Mouse (Mus musculus): ENCODE results near the gene Olfr31. TPM values are rescaled to one million over a fixed set of nuclear protein-coding genes. Genes with fewer than 3 reads are reported as not detected.

The Olfr31 gene
- polyA plus RNA-seq (2015; fragmentation: Nextera tagmentation; extraction: Ambion mirVana): not detected in 2 replicates

GRCm38 (mm10) chr14:14322528-14322927, at the start of gene Olfr31:
TSS of gene Olfr31 (plus strand) at chr14:14322828.
- Histone ChIP-seq H3K4me1 (replicated peaks) (no peaks in the 10 kb centered on the region), H3K4me3 (no peak within 1 kb of the TSS), H3K27me3 (no peaks in the 10 kb centered on the region), H3K27ac (no peak within 1 kb of the TSS), H3K9me3 (replicated peaks) (no peaks in the 10 kb centered on the region), H3K9ac (no peak within 1 kb of the TSS), H3K4me2 (no peak within 1 kb of the TSS), H3K36me3 (no peaks in the 10 kb centered on the region)
- no peak for ATAC-seq (replicated peaks; ENCODE audit: insufficient number of reproducible peaks, insufficient read depth, low FRiP score, low read depth)

- H3K4me2 ChIP-seq: peak overlapping the region; percentile 32
- no peaks in the 10 kb centered on the region for H3K9me3 ChIP-seq (replicated peaks)
- WGBS: 56% methylated on average over 7 of the region's 7 CpGs
- H3K36me3 ChIP-seq: no peaks in the 10 kb centered on the region
- H3K4me3 ChIP-seq: peak overlapping the region; percentile 28
- no peaks in the 10 kb centered on the region for H3K4me1 ChIP-seq (replicated peaks)
- H3K27ac ChIP-seq: no peak overlapping the region
- no peak for ATAC-seq (replicated peaks; ENCODE audit: insufficient number of reproducible peaks, insufficient read depth, low FRiP score, low read depth)
- no peaks in the 10 kb centered on the region for H3K27me3 ChIP-seq
- no peak overlapping the region for H3K9ac ChIP-seq
Observed at GRCm38 (mm10) chr14:14294426-14294825, 28.2 kb upstream of the Olfr31 start.

GRCm38 (mm10) chr14:14308938-14309337, 13.7 kb upstream of the Olfr31 start:
- H3K4me1 ChIP-seq (replicated peaks): no peaks in the 10 kb centered on the region
- ATAC-seq (replicated peaks; ENCODE audit: insufficient number of reproducible peaks, insufficient read depth, low FRiP score, low read depth): no peak
- no peak overlapping the region for H3K27ac ChIP-seq
- peak overlapping the region; percentile 14 for H3K4me3 ChIP-seq
- H3K9ac ChIP-seq: no peak overlapping the region
- no peaks in the 10 kb centered on the region for H3K36me3 ChIP-seq
- H3K4me2 ChIP-seq: peak overlapping the region; percentile 45
- 44% methylated on average over 16 of the region's 16 CpGs for WGBS
- no peaks in the 10 kb centered on the region for H3K9me3 ChIP-seq (replicated peaks)
- no peaks in the 10 kb centered on the region for H3K27me3 ChIP-seq

GRCm38 (mm10) chr14:14309416-14309815, 13.2 kb upstream of the Olfr31 start:
- Histone ChIP-seq H3K9ac (no peak overlapping the region), H3K4me2 (peak overlapping the region; percentile 45), H3K36me3 (no peaks in the 10 kb centered on the region), H3K4me1 (replicated peaks) (no peaks in the 10 kb centered on the region), H3K4me3 (peak overlapping the region; percentile 14), H3K27ac (no peak overlapping the region), H3K9me3 (replicated peaks) (no peaks in the 10 kb centered on the region), H3K27me3 (no peaks in the 10 kb centered on the region)
- WGBS: 45% methylated on average over 14 of the region's 14 CpGs
- no peak for ATAC-seq (replicated peaks; ENCODE audit: insufficient number of reproducible peaks, insufficient read depth, low FRiP score, low read depth)

GRCm38 (mm10) chr14:14345113-14345871, 22.7 kb downstream of the Olfr31 start:
- peak; percentile 77 for ATAC-seq (replicated peaks; ENCODE audit: insufficient number of reproducible peaks, insufficient read depth, low FRiP score, low read depth)
- Histone ChIP-seq H3K9me3 (replicated peaks) (peaks cover 32% of the 10 kb centered on the region), H3K4me3 (peak overlapping the region; percentile 68), H3K9ac (peak overlapping the region; percentile 63), H3K27me3 (no peaks in the 10 kb centered on the region), H3K36me3 (peaks cover 17% of the 10 kb centered on the region), H3K27ac (peak overlapping the region; percentile 80), H3K4me2 (peak overlapping the region; percentile 91), H3K4me1 (replicated peaks) (peaks cover 7% of the 10 kb centered on the region; the same call in 1 of the 2 replicates)
- 5% methylated on average over 40 of the region's 40 CpGs for WGBS

GRCm38 (mm10) chr14:14345948-14346812, 23.6 kb downstream of the Olfr31 start, which contains the start of gene Il3ra:
TSS of gene Il3ra (plus strand) at chr14:14346275.
- Histone ChIP-seq H3K4me1 (replicated peaks) (peaks cover 7% of the 10 kb centered on the region; the same call in 1 of the 2 replicates), H3K4me2 (peak within 1 kb of the TSS; percentile 91), H3K9me3 (replicated peaks) (peaks cover 40% of the 10 kb centered on the region), H3K4me3 (peak within 1 kb of the TSS; percentile 68), H3K27me3 (no peaks in the 10 kb centered on the region), H3K36me3 (peaks cover 22% of the 10 kb centered on the region), H3K27ac (peak within 1 kb of the TSS; percentile 80), H3K9ac (peak within 1 kb of the TSS; percentile 63)
- WGBS: 3% methylated on average over 69 of the region's 69 CpGs
- peak; percentile 33 for ATAC-seq (replicated peaks; ENCODE audit: insufficient number of reproducible peaks, insufficient read depth, low FRiP score, low read depth)

- Histone ChIP-seq H3K27ac (peak overlapping the region; percentile 80), H3K27me3 (no peaks in the 10 kb centered on the region), H3K9ac (peak overlapping the region; percentile 63; the same call in 1 of the 2 replicates), H3K4me2 (peak overlapping the region; percentile 91), H3K9me3 (replicated peaks) (peaks cover 46% of the 10 kb centered on the region), H3K36me3 (peaks cover 22% of the 10 kb centered on the region), H3K4me1 (replicated peaks) (peaks cover 7% of the 10 kb centered on the region; the same call in 1 of the 2 replicates), H3K4me3 (peak overlapping the region; percentile 68)
- WGBS: 27% methylated on average over 16 of the region's 16 CpGs
- 0 out of 2 replicates have a peak, but pooled peaks have one; percentile 2 for ATAC-seq (replicated peaks; ENCODE audit: insufficient number of reproducible peaks, insufficient read depth, low FRiP score, low read depth)
Observed at GRCm38 (mm10) chr14:14346813-14347100, 24.1 kb downstream of the Olfr31 start.

- Histone ChIP-seq H3K9me3 (replicated peaks) (peaks cover 50% of the 10 kb centered on the region), H3K27ac (no peak overlapping the region), H3K36me3 (peaks cover 22% of the 10 kb centered on the region), H3K4me1 (replicated peaks) (peaks cover 7% of the 10 kb centered on the region; the same call in 1 of the 2 replicates), H3K27me3 (no peaks in the 10 kb centered on the region), H3K4me2 (no peak overlapping the region; the same call in 1 of the 2 replicates), H3K9ac (no peak overlapping the region), H3K4me3 (peak overlapping the region; percentile 68)
- 80% methylated on average over 17 of the region's 17 CpGs for WGBS
- ATAC-seq (replicated peaks; ENCODE audit: insufficient number of reproducible peaks, insufficient read depth, low FRiP score, low read depth): no peak
Observed at GRCm38 (mm10) chr14:14347151-14347835, 24.7 kb downstream of the Olfr31 start.

- Histone ChIP-seq H3K27me3 (no peaks in the 10 kb centered on the region), H3K4me1 (replicated peaks) (peaks cover 7% of the 10 kb centered on the region; the same call in 1 of the 2 replicates), H3K4me3 (no peak overlapping the region), H3K9ac (no peak overlapping the region), H3K4me2 (no peak overlapping the region), H3K36me3 (peaks cover 22% of the 10 kb centered on the region), H3K27ac (no peak overlapping the region), H3K9me3 (replicated peaks) (peaks cover 51% of the 10 kb centered on the region)
- ATAC-seq (replicated peaks; ENCODE audit: insufficient number of reproducible peaks, insufficient read depth, low FRiP score, low read depth): no peak
- WGBS: 96% methylated on average over 14 of the region's 14 CpGs
Observed at GRCm38 (mm10) chr14:14347836-14348621, 25.4 kb downstream of the Olfr31 start.

GRCm38 (mm10) chr14:14348674-14349401, 26.2 kb downstream of the Olfr31 start:
- no peak for ATAC-seq (replicated peaks; ENCODE audit: insufficient number of reproducible peaks, insufficient read depth, low FRiP score, low read depth)
- H3K9ac ChIP-seq: no peak overlapping the region
- H3K9me3 ChIP-seq (replicated peaks): peaks cover 51% of the 10 kb centered on the region
- no peak overlapping the region for H3K4me2 ChIP-seq
- WGBS: 97% methylated on average over 26 of the region's 26 CpGs
- H3K4me3 ChIP-seq: no peak overlapping the region
- peaks cover 22% of the 10 kb centered on the region for H3K36me3 ChIP-seq
- H3K27ac ChIP-seq: no peak overlapping the region
- H3K4me1 ChIP-seq (replicated peaks): peaks cover 7% of the 10 kb centered on the region; the same call in 1 of the 2 replicates
- H3K27me3 ChIP-seq: no peaks in the 10 kb centered on the region
